Mouse (Mus musculus): ENCODE measurements at regions not wholly inside any gene's neighbourhood (a gene's known extent, or its start where the extent isn't known, plus 50 kb on each side); places are given as distances from the start of the nearest gene placed in this dataset.

DNA sequence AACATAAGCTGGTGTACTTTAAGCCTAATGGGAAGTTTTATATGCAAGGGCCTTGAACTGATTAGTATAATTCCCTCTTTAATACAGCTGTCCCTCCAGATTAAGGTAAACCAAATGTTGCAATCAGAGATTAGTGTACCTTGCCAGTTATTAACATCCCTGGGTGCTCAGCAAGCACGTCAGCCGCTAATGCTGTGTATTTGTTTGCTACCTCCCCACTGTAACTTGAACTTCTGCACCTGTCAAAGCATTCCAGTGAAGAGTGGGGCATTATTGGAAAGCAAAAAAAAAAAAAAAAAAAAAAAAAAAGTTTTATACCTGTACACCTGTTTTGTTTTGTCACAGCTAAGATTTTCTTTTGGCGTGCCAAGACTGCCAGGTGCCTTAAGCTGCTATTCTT, 53.1 kb upstream of the Zeb2 start:
- DNase-seq: no peak

DNA sequence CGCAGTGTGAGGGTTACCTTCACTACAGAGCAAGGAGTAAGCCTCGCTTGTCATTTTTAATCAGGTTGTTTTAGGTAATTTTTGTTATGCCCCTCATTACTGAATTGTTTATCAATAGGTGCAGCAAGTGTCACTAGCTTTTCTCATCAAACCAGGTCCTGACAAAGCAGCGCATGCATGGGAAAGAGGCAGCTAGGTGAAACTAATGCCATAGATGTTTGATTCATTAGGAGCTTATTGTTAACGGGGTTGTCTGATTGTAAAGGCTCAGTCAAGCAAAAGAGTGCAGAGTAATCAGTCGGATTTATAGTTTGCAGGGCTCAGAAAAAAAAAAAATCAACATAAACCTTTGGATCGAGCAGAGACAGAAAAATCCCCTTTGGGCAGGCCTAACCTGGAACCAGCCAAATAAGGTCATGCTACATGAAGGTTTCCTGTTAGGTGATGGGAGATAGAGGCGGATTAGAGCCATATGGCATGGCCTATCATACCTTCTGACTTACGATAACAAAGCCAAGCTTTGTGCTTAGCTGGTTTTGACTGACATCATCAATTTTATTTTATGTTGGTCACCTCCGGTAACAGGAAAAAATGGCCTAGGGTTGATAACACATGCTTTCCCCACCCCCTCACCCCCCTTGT, 52.4 kb upstream of the Zeb2 start:
- DNase-seq: no peak

DNA sequence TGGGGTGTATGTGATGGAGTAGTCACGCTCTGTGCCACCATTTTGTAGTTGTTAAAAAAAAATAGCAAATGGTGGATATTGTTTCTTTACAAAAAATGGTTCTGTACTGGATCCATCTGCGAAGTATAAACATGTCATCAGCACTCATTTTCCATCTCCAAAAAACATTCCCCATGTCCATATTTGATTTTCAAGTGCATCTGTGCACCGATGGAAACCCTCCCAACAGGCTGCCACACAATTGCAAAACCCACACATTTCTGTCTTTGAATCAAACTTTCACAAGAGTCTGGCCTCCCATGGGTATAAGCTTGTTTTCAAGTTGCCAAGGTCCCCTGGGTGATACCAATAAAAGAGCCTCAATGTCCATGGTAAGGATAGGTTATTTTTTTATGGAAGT, 51.4 kb upstream of the Zeb2 start:
- no peak for DNase-seq
